Comparison of ENCODE assay signal across 9 mouse cellular contexts in genomic region chr12:11177408-11178394, GRCm38 (mm10). TPM values are rescaled to one million over a fixed set of nuclear protein-coding genes. Genes with fewer than 3 reads are reported as not detected.
DNase-seq lines count a peak whose midpoint lies in the region; ATAC-seq lines count a peak whose summit lies in the region.
"Had no signal": no experiment of that assay in that cellular context is flagged by ENCODE, and none has a peak within 500 bp of the region (broad histone marks: within the 10 kb centered on the region; RNA-seq: fewer than 3 reads in every experiment).

No protein-coding gene starts in this region.

- 63% methylated on average over 5 of the region's 5 CpGs for WGBS in hindbrain, embryonic 15.5 days

- peaks cover 8% of the 10 kb centered on the region; the same call in 1 of the 2 replicates for H3K27me3 ChIP-seq in hindbrain, embryonic 15.5 days

- no peak overlapping the region for H3K9ac ChIP-seq in hindbrain, embryonic 15.5 days
- H3K9ac ChIP-seq: embryonic facial prominence, embryonic 13.5 days had no signal

- peak overlapping the region; percentile 40; the same call in 1 of the 2 replicates for H3K4me2 ChIP-seq in hindbrain, embryonic 15.5 days

- no peak overlapping the region for H3K4me3 ChIP-seq in hindbrain, embryonic 15.5 days
- H3K4me3 ChIP-seq: embryonic facial prominence, embryonic 13.5 days had no signal

- H3K27ac ChIP-seq in hindbrain, embryonic 15.5 days (replicated peaks): no peak overlapping the region
- H3K27ac ChIP-seq: embryonic facial prominence, embryonic 13.5 days had no signal

- peaks cover 9% of the 10 kb centered on the region; the same call in 1 of the 2 replicates for H3K4me1 ChIP-seq in hindbrain, embryonic 15.5 days (replicated peaks)
- H3K4me1 ChIP-seq: embryonic facial prominence, embryonic 13.5 days had no signal

- no peaks in the 10 kb centered on the region for H3K36me3 ChIP-seq in hindbrain, embryonic 15.5 days
- H3K36me3 ChIP-seq: embryonic facial prominence, embryonic 13.5 days had no signal

- no peak for DNase-seq in frontal cortex, postnatal 10 days (ENCODE audit: low spot score in 2 of 2)
- DNase-seq in kidney, postnatal 10 days: peak; percentile 22
- no peak for DNase-seq in kidney, adult 9 months
- peak; percentile 14 for DNase-seq in 416B (ENCODE audit: low read depth)
- no peak for DNase-seq in natural killer cell, adult 2 months (ENCODE audit: low spot score in 2 of 2)
- DNase-seq in ovary, adult 18-20 months (ENCODE audit: low spot score): no peak

- no peaks in the 10 kb centered on the region for H3K9me3 ChIP-seq in hindbrain, embryonic 15.5 days
- H3K9me3 ChIP-seq: embryonic facial prominence, embryonic 13.5 days had no signal

- ATAC-seq in frontal cortex, adult (ENCODE audit: low TSS enrichment): peak; percentile 29
- no peak for ATAC-seq in hindbrain, embryonic 15.5 days (ENCODE audit: low FRiP score, low read depth)

RNA-seq across cellular contexts. Expression of gene Kcns3, which starts 26.8 kb away (rescaled TPM):
- 0.80 and 0.83 TPM in 2 replicates for polyA plus RNA-seq in hindbrain, embryonic 15.5 days (2015; fragmentation: Nextera tagmentation; extraction: Ambion mirVana)

RNA-seq across cellular contexts. Expression of gene Msgn1, which starts 31.1 kb away (rescaled TPM):
- not detected in 2 replicates for polyA plus RNA-seq in hindbrain, embryonic 15.5 days (2015; fragmentation: Nextera tagmentation; extraction: Ambion mirVana)
- polyA plus RNA-seq: embryonic facial prominence, embryonic 13.5 days had no signal

Comparison
In these comparisons a context has a peak if more than half of its experiments do, and no peak if none do; other contexts are left out.
1. DNase-seq: peak in kidney, postnatal 10 days (single experiment) and 416B (single experiment); none in frontal cortex, postnatal 10 days (0 of 2), kidney, adult 9 months (single experiment), natural killer cell, adult 2 months (0 of 2) and ovary, adult 18-20 months (single experiment).